Mouse (Mus musculus) liver, embryonic 16.5 days (tissue): ENCODE data around the gene Scp2. TPM values are rescaled to one million over a fixed set of nuclear protein-coding genes. Genes with fewer than 3 reads are reported as not detected.

ENCODE experiments used
- ATAC-seq: fragments of 200-750 bp; cut with Nextera tagmentation; 2 replicates; pipeline ENCODE4 v1.8.0; 2017; ENCODE audit warnings: low read depth, mild to moderate bottlenecking, moderate number of reproducible peaks, moderate library complexity
- H3K27ac ChIP-seq: fragments of 300-500 bp; sonication (generic); 2 replicates; pipeline ENCODE4 v1.5.1; 2014; ENCODE audit warnings: mild to moderate bottlenecking, low read length
- H3K27me3 ChIP-seq: fragments of 300-500 bp; sonication (generic); 2 replicates; pipeline ENCODE4 v1.6.1; 2014; ENCODE audit warnings: low read depth, low read length, mixed read lengths; ENCODE audit not compliant: control insufficient read depth, insufficient read depth
- H3K36me3 ChIP-seq: fragments of 300-500 bp; sonication (generic); 2 replicates; pipeline ENCODE4 v1.6.1; 2014; ENCODE audit warnings: mild to moderate bottlenecking; ENCODE audit not compliant: control insufficient read depth, insufficient read depth
- H3K4me1 ChIP-seq: fragments of 300-500 bp; sonication (generic); 2 replicates; pipeline ENCODE4 v1.6.1; 2014; ENCODE audit warnings: low read depth, low read length, mixed read lengths; ENCODE audit not compliant: control insufficient read depth
- H3K4me2 ChIP-seq: fragments of 300-500 bp; sonication (generic); 2 replicates; pipeline ENCODE4 v1.6.1; 2014; ENCODE audit warnings: low read depth, low read length, mixed read lengths
- H3K4me3 ChIP-seq: fragments of 300-500 bp; sonication (generic); 2 replicates; pipeline ENCODE4 v1.5.1; 2014; ENCODE audit warnings: low read depth, mild to moderate bottlenecking, low read length
- H3K9ac ChIP-seq: fragments of 300-500 bp; sonication (generic); 2 replicates; pipeline ENCODE4 v1.6.1; 2014; ENCODE audit warnings: low read depth, low read length
- H3K9me3 ChIP-seq: fragments of 300-500 bp; sonication (generic); replicated peaks from 2 replicates; pipeline ENCODE4 v1.6.1; 2016; ENCODE audit warnings: low read length; ENCODE audit not compliant: control insufficient read depth
- WGBS: fragments of 180-500 bp; shearing (Covaris S2); extraction: QIAGEN DNeasy Blood & Tissue Kit; methylation state at CpG from one replicate; pipeline ENCODE4 v1.1.7; 2014; ENCODE audit not compliant: insufficient replicate concordance; 5-methylcytosine and 5-hydroxymethylcytosine counted together
- polyA plus RNA-seq: library from polyadenylated mRNA; unstranded; fragments of >200 nt; fragmentation: Nextera tagmentation; extraction: Ambion mirVana; gene quantifications from 2 replicates; pipeline ENCODE4 v1.2.1, GENCODE M21; 2015

Scp2 gene
- polyA plus RNA-seq, 1 experiment from 2014 or later = 427 TPM

DNA sequence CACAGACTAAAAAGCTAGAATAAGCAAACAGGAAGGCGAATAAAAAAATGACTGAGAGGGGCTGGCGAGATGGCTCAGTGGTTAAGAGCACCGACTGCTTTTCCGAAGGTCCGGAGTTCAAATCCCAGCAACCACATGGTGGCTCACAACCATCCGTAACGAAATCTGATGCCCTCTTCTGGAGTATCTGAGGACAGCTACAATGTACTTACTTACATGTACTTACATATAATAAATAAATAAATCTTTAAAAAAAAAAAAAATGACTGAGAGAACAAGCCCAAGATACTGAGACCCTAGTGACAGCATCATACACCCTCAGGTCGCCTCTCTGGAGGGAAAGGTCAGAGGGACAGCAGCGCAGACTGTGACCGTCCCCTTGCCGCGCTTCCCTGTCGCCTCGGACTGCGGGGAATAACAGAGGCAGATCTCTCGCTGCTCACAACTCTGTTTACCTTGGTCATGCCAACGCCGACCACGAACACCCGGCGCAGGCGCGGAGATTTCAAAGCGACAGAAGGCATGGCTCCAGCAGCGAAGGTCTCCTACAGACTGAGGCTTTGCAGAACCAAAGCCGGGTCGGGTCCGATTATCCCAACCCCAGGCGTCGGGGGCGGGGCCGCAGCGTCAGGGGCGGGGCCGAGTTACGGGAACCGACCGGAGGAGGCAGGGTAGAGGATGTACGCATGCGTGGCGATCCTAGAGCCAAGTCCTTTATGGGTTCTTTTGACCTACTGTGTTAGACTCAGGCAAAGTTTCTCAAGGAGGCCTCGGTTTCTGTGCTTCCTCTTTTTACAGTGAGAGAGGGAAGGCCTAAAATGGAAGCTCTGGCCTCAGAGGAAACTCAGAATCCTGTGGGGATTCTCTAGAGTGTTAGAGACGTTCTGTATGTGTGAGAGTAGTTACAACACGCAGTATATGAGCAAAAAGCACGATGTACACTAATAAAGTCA is 26.6 kb downstream of the Scp2 start:
- Histone ChIP-seq H3K4me3 (peak overlapping the region; percentile 66), H3K9me3 (no peaks in the 10 kb centered on the region), H3K4me1 (peaks cover 3% of the 10 kb centered on the region; the same call in 1 of the 2 replicates), H3K9ac (peak overlapping the region; percentile 61), H3K27ac (peak overlapping the region; percentile 42; the same call in 1 of the 2 replicates), H3K36me3 (no peaks in the 10 kb centered on the region), H3K4me2 (peak overlapping the region; percentile 68), H3K27me3 (no peaks in the 10 kb centered on the region)
- ATAC-seq = peak; percentile 88
- WGBS = 8% methylated on average over 43 of the region's 45 CpGs

DNA sequence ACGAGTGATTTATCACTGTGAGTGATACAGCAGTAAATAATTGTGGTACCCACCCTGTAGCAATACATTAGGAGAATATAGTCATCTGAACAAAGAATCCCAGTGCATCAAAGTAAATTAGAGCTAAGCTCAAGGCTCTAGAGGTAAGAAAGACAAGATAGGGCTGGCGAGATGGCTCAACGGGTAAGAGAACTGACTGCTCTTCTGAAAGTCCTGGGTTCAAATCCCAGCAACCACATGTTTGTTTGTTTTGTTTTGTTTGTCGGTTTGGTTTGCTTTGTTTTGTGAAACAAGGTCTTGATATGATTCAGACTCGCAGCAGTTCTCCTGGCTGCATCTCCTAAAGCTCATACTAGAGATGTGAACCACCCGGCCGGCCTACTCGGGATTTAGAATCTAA is 27.3 kb downstream of the Scp2 start:
- Histone ChIP-seq H3K27me3 (no peaks in the 10 kb centered on the region), H3K27ac (no peak overlapping the region), H3K9ac (no peak overlapping the region), H3K4me1 (peaks cover 3% of the 10 kb centered on the region; the same call in 1 of the 2 replicates), H3K4me2 (0 out of 2 replicates have a peak overlapping the region, but pooled peaks have one; percentile 0), H3K4me3 (peak overlapping the region; percentile 3; the same call in 1 of the 2 replicates), H3K9me3 (no peaks in the 10 kb centered on the region), H3K36me3 (no peaks in the 10 kb centered on the region)
- WGBS = 70% methylated on average over 8 of the region's 8 CpGs
- ATAC-seq = no peak

DNA sequence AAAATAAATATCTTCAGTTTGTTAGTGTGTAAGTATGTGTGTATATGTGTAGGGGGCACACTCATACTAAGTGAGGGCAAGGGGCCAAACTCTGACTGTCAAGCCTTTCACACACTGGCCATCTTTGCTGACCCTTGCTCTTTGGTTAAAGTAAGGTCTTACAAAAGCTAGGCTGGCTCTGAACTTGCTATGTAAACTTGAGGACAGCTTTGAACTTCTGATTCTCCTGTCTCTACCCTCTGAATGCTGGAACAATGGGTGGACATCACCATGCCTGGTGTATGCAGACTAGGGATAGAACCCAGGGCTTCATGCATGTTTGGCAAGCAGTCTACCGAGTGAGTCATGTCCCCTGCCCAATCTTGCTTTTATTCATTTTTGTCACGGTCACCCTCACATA is 28.3 kb downstream of the Scp2 start:
- H3K36me3 ChIP-seq = no peaks in the 10 kb centered on the region
- 0 out of 2 replicates have a peak, but pooled peaks have one; percentile 33 for ATAC-seq
- H3K9me3 ChIP-seq = no peaks in the 10 kb centered on the region
- H3K4me2 ChIP-seq = no peak overlapping the region
- WGBS = 71% methylated on average over 2 of the region's 2 CpGs
- no peaks in the 10 kb centered on the region for H3K27me3 ChIP-seq
- peaks cover 3% of the 10 kb centered on the region; the same call in 1 of the 2 replicates for H3K4me1 ChIP-seq
- no peak overlapping the region for H3K9ac ChIP-seq
- H3K27ac ChIP-seq = no peak overlapping the region
- no peak overlapping the region for H3K4me3 ChIP-seq

DNA sequence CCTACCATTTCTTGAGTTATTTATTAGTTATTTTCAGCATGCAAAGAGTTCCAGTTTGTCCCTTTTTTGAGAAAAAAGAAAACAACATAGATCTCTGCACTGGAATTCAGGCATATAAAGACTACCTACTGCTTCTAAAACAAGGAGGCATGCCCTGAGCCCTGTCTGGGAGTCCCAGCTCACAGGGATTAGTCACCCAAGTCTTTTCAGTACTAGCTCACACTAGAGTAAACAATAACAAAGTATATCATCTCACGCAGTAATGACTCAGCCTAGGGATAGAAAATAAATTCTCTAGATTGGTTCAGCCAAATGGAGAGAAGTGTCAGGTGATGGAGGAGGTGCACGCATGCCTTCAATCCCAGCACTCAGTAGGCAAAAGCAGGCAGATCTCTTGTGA is 34.1 kb downstream of the Scp2 start:
- no peak for ATAC-seq
- H3K27me3 ChIP-seq = no peaks in the 10 kb centered on the region
- no peak overlapping the region for H3K4me3 ChIP-seq
- H3K4me2 ChIP-seq = no peak overlapping the region
- H3K27ac ChIP-seq = no peak overlapping the region
- H3K9me3 ChIP-seq = no peaks in the 10 kb centered on the region
- no peaks in the 10 kb centered on the region for H3K4me1 ChIP-seq
- H3K36me3 ChIP-seq = no peaks in the 10 kb centered on the region
- H3K9ac ChIP-seq = no peak overlapping the region
- WGBS = 71% methylated on average over 2 of the region's 2 CpGs

DNA sequence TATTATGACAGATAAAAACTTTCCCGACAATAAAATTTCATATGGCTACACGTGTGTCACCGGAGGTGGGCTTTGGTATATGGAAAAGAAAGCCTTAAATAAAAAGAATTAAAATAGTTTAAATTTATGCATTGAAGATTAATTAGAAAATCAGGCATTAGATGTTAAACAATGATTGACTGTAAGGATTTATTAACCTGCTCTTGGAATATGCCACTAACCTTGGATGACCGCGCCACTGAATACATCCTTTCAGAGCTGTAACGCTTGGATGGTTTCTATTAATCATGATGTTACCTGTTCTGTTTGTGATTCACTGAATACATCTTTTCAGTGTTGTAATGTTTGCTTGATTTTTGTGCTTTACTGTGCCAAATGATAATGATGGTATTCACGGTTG is 35.1 kb downstream of the Scp2 start:
- H3K27me3 ChIP-seq = no peaks in the 10 kb centered on the region

DNA sequence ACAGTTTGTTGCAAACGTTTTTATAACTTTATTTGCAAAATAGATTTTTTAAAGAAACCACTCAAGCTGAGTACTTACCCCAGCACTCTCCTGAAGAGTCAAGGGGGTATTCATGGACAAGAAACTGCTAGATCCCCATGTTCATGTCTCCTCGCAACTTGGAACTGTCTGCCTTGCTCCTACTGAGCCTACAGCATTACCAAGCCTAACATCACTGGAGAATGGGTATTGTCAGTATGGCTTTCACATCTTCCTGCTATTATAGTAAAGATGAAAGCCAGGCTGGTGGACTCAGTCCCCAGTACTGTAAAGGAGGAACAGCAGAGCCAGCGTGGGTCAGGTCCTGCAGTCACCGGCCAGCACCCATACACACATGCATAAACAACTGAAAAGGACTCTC is 48.5 kb downstream of the Scp2 start, which contains the start of gene Podn:
TSS of gene Podn (minus strand) at position 101 of the 400 bp plus-strand sequence.
- H3K4me1 ChIP-seq = no peaks in the 10 kb centered on the region
- no peaks in the 10 kb centered on the region for H3K9me3 ChIP-seq
- 67% methylated on average over 4 of the region's 4 CpGs for WGBS
- H3K27me3 ChIP-seq = no peaks in the 10 kb centered on the region
- no peak within 1 kb of the TSS for H3K27ac ChIP-seq
- ATAC-seq = no peak
- no peak within 1 kb of the TSS for H3K4me3 ChIP-seq
- H3K36me3 ChIP-seq = no peaks in the 10 kb centered on the region; the same call in 1 of the 2 replicates
- no peak within 1 kb of the TSS for H3K4me2 ChIP-seq
- H3K9ac ChIP-seq = no peak within 1 kb of the TSS

More for the DNA sequence above, 35.1 kb downstream of the Scp2 start:
- no peaks in the 10 kb centered on the region for H3K36me3 ChIP-seq
- ATAC-seq = no peak
- H3K4me1 ChIP-seq = no peaks in the 10 kb centered on the region
- WGBS = 84% methylated on average over 7 of the region's 7 CpGs
- H3K4me2 ChIP-seq = no peak overlapping the region
- H3K9ac ChIP-seq = no peak overlapping the region
- H3K27ac ChIP-seq = no peak overlapping the region
- no peaks in the 10 kb centered on the region for H3K9me3 ChIP-seq
- H3K4me3 ChIP-seq = no peak overlapping the region

DNA sequence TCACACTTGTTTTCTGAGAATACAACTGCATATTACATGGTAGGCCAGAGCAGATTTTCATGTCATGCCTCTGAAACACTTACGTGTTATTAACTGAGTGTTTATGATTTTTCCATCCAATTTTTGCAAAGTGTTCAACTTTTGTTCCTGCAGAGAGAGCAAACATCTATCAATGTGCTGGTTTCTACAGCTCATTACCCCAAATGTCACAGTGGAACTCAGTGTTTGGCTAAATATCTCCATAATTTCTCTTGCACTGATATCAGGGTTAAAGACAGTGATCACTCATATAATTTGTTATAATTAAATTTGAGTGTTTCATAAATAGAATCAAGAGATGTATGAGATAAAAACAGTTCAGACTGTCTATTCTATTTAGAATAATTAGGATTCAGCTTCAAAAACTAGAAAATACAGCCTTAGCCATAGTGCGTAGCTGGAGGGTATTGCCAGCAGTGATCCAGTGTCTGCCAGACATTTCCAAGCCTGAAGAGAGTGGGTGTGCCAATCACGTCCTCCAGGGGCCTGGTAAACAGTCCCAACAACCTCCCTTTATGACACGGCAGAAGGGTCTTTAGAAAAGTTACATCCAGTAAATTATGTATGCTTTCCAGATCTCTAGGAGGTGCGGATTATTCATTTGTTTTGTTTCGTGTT is 51.9 kb downstream of the Scp2 start:
- 70% methylated on average over 6 of the region's 6 CpGs for WGBS
- H3K4me1 ChIP-seq = no peaks in the 10 kb centered on the region
- no peak overlapping the region for H3K27ac ChIP-seq
- H3K36me3 ChIP-seq = no peaks in the 10 kb centered on the region
- H3K9me3 ChIP-seq = no peaks in the 10 kb centered on the region
- no peak overlapping the region for H3K4me2 ChIP-seq
- H3K27me3 ChIP-seq = no peaks in the 10 kb centered on the region
- H3K4me3 ChIP-seq = no peak overlapping the region
- no peak overlapping the region for H3K9ac ChIP-seq
- no peak for ATAC-seq

DNA sequence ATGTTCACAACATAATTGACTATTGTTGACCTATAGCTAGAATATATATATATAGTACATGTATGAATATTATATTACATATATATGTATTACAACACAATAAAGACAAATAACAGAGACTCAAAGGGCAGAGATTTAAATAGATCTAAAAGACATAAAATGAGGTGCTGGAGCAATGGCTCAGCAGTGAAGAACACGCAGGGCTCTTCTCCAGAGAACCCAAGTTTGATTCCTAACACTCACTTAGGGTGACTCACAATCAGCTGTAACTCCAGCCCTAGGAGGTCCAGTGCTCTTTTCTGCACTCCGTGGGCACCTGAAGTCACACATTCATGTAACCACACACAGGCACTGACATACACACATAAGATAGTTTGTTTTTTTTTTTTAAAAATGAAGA is 60.8 kb downstream of the Scp2 start:
- Histone ChIP-seq H3K27me3 (no peaks in the 10 kb centered on the region), H3K4me3 (no peak overlapping the region), H3K9ac (no peak overlapping the region), H3K9me3 (no peaks in the 10 kb centered on the region), H3K4me1 (no peaks in the 10 kb centered on the region; the same call in 1 of the 2 replicates), H3K27ac (no peak overlapping the region), H3K36me3 (no peaks in the 10 kb centered on the region), H3K4me2 (no peak overlapping the region)
- ATAC-seq = no peak
- WGBS = 68% methylated on average over 2 of the region's 2 CpGs
